Mouse (Mus musculus) kidney, embryonic 15.5 days (tissue): Measurements from ENCODE around the gene Gcnt2. TPM values are rescaled to one million over a fixed set of nuclear protein-coding genes. Genes with fewer than 3 reads are reported as not detected.
"Not testable (repeated sequence)": the region's sequence is repeated elsewhere in the genome, so short reads cannot be mapped to it uniquely, and the experiment has no call there.

ENCODE experiments used
- ATAC-seq: fragments of 200-750 bp; cut with Nextera tagmentation; replicated peaks from 2 replicates; pipeline ENCODE4 v1.8.0; 2017; ENCODE audit warnings: moderate TSS enrichment; ENCODE audit not compliant: low FRiP score
- H3K27ac ChIP-seq: fragments of 300-500 bp; sonication (generic); 2 replicates; pipeline ENCODE4 v1.5.1; 2015; ENCODE audit warnings: mild to moderate bottlenecking, inconsistent platforms
- H3K27me3 ChIP-seq: fragments of 300-500 bp; sonication (generic); 2 replicates; pipeline ENCODE4 v1.6.1; 2015; ENCODE audit warnings: inconsistent platforms
- H3K36me3 ChIP-seq: fragments of 300-500 bp; sonication (generic); 2 replicates; pipeline ENCODE4 v1.6.1; 2015; ENCODE audit warnings: inconsistent platforms
- H3K4me1 ChIP-seq: fragments of 300-500 bp; sonication (generic); 2 replicates; pipeline ENCODE4 v1.6.1; 2015; ENCODE audit warnings: inconsistent platforms
- H3K4me2 ChIP-seq: fragments of 300-500 bp; sonication (generic); 2 replicates; pipeline ENCODE4 v1.6.1; 2015; ENCODE audit warnings: moderate library complexity, mild to moderate bottlenecking, inconsistent platforms
- H3K4me3 ChIP-seq: fragments of 300-500 bp; sonication (generic); replicated peaks from 2 replicates; pipeline ENCODE4 v1.5.1; 2015; ENCODE audit warnings: mild to moderate bottlenecking, inconsistent platforms
- H3K9ac ChIP-seq: fragments of 300-500 bp; sonication (generic); 2 replicates; pipeline ENCODE4 v1.6.1; 2015; ENCODE audit warnings: mild to moderate bottlenecking, inconsistent platforms
- H3K9me3 ChIP-seq: fragments of 300-500 bp; sonication (generic); replicated peaks from 2 replicates; pipeline ENCODE4 v1.6.1; 2016; ENCODE audit warnings: inconsistent platforms
- WGBS: fragments of 180-500 bp; shearing (Covaris S2); methylation state at CpG from one replicate; pipeline ENCODE4 v1.1.7; 2015; ENCODE audit warnings: mixed read lengths; 5-methylcytosine and 5-hydroxymethylcytosine counted together
- polyA plus RNA-seq: library from polyadenylated mRNA; unstranded; fragments of >200 nt; fragmentation: Nextera tagmentation; extraction: Ambion mirVana; gene quantifications from 2 replicates; pipeline ENCODE4 v1.2.1, GENCODE M21; 2015

Gcnt2 gene
- polyA plus RNA-seq, 1 experiment from 2014 or later: 5.8 TPM

DNA sequence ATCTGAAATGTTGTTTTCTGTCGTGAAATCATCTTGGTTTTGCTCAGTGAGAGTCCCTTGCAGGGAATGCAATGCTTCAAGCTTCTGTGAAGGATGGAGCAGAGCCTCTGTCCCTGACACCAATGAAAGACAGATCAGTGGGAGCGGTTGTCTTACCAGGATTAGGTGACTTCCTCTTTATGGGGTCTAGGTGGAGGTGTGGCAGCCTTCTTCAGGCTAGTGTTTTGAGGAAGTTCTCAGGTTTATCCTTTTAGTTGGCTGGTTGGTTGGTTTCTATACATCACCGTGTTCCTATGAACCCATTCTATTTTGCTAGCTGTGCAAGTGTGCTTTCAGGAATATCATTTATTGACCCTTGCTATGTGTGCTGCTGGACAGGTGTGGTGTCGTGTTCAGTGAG is 18.0 kb downstream of the Gcnt2 start:
- Histone ChIP-seq H3K27me3 (no peaks in the 10 kb centered on the region), H3K9me3 (no peaks in the 10 kb centered on the region), H3K4me3 (no peak overlapping the region), H3K4me2 (no peak overlapping the region), H3K9ac (no peak overlapping the region), H3K27ac (no peak overlapping the region), H3K4me1 (no peaks in the 10 kb centered on the region), H3K36me3 (no peaks in the 10 kb centered on the region)
- no peak for ATAC-seq
- 77% methylated on average over 4 of the region's 4 CpGs for WGBS

DNA sequence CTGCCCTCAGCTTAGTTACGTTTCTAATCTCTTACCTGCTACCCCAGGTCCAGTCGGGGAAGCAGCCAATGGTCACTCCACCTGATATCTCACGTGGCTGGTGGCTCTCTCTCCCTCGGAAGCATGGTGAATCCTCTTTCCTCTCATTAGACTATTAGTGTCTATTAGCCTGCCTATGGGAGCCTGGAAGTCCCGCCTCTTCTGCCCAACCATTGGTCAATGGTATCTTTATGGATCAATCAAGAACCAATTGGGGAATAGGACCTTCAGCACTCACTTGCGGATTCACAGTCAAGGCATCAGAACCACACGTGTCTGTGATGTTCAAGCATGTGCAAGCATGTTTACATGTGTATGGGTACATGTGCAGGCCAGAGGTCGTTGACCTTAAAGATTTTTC is 21.0 kb downstream of the Gcnt2 start:
- ATAC-seq: no peak
- Histone ChIP-seq H3K4me3 (no peak overlapping the region), H3K4me2 (no peak overlapping the region), H3K27me3 (no peaks in the 10 kb centered on the region), H3K9ac (no peak overlapping the region), H3K4me1 (0 out of 2 replicates have a peak, but pooled peaks cover 3% of the 10 kb centered on the region), H3K9me3 (no peaks in the 10 kb centered on the region), H3K27ac (no peak overlapping the region), H3K36me3 (no peaks in the 10 kb centered on the region)
- WGBS: 82% methylated on average over 8 of the region's 8 CpGs

DNA sequence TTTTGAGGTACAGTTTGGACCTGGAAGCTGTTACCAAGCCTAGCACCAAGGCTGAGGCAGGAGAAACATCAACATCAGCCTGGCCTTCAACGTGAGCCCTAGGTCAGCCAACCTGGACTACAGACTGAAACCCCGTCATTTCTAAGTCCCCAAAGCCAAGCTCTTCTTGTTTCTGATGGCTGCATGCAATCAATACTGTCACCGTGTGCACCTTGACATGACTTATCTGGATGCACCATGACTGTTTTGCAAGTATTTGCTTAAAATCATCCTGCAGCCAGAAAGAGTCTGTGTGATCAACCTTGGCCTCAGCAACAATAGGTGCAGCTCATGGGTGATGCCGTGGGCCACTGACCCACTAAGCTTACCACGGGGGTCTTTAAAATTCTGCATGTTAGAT is 23.1 kb downstream of the Gcnt2 start:
- Histone ChIP-seq H3K4me2 (no peak overlapping the region), H3K4me1 (peaks cover 20% of the 10 kb centered on the region), H3K36me3 (no peaks in the 10 kb centered on the region), H3K9ac (no peak overlapping the region), H3K27ac (no peak overlapping the region), H3K27me3 (no peaks in the 10 kb centered on the region), H3K4me3 (no peak overlapping the region), H3K9me3 (no peaks in the 10 kb centered on the region)
- 84% methylated on average over 5 of the region's 5 CpGs for WGBS
- no peak for ATAC-seq

DNA sequence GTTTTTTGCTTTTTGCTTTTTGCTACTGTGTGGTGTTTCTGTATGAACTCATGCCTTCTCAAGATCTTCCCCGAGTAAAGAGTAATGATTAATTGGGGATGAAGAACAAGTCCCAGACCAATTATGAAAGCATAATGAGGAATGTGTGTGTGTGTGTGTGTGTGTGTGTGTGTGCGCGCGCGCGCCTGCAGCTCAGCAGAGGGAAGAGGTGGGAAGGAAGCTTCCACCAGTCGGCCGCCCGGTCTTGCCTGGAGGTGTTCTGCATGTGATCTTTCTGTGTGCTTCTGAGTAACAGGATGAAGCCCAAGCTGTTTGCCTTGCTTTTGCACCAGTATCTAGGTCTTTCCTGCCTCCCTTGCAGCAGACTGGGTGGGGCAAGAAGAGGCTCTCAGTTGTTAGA is 24.3 kb downstream of the Gcnt2 start:
- no peak overlapping the region for H3K4me2 ChIP-seq
- no peak overlapping the region for H3K4me3 ChIP-seq
- H3K4me1 ChIP-seq: peaks cover 30% of the 10 kb centered on the region
- H3K9me3 ChIP-seq: no peaks in the 10 kb centered on the region
- no peak overlapping the region for H3K9ac ChIP-seq
- no peaks in the 10 kb centered on the region for H3K36me3 ChIP-seq
- no peak for ATAC-seq
- no peaks in the 10 kb centered on the region for H3K27me3 ChIP-seq
- H3K27ac ChIP-seq: no peak overlapping the region
- WGBS: 84% methylated on average over 9 of the region's 9 CpGs

DNA sequence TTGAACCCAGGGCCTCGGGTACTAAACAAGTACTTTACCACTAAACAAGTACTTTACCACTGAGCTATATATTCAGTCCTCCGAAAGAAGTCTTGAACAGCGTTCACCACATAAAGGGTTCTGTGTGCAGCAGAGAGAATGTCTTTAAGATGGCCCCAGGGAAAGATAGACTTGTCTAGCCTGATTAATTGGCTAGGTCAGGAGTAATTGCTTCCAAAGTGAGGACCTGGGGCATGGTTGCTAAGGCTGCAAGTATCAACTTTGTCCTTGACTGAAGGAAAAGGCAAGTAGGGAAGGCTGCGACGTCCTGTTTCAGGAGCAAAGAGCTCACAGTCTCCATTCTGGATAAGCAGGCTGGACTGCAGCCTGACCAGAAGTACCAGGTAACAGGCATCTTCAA is 25.3 kb downstream of the Gcnt2 start:
- H3K9ac ChIP-seq: no peak overlapping the region
- WGBS: 46% methylated on average over 5 of the region's 5 CpGs
- no peak overlapping the region for H3K4me2 ChIP-seq
- ATAC-seq: no peak
- H3K27ac ChIP-seq: no peak overlapping the region
- no peaks in the 10 kb centered on the region for H3K9me3 ChIP-seq
- peaks cover 30% of the 10 kb centered on the region for H3K4me1 ChIP-seq
- no peaks in the 10 kb centered on the region for H3K36me3 ChIP-seq
- H3K27me3 ChIP-seq: no peaks in the 10 kb centered on the region
- no peak overlapping the region for H3K4me3 ChIP-seq

DNA sequence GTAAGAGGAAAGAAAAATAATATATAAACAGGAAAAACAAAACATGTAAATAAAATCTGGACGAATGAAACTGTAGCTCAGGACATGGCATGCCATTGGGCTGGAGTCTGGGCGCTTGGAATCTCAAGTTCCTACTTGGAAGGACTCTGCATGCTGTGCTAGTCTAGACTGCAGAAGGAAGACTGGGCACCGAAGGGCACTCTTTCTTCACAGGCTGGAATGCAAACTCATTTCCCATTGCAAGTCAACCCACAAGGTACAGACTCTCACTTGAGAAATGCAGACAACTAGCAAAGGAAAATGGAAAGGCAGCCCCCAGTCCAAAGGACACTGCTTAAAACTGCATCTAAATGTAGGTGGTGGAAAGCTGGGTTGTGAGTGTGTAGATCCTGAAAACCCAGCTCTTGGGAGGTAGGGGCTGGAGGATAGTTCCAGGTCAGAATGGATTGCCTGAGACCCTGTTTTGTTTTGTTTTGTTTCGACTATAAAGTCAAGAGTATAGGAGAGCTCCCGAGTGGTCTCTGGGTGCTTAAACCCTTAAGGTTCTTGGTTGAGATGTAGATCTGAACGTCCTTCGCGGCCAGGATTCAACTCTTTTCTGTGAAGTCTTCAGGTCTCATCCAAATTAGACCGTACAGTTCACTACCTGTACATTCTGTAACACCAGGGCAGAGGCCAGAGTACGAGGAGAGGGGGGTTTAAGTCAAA is 26.5 kb downstream of the Gcnt2 start:
- 40% methylated on average over 10 of the region's 10 CpGs for WGBS
- Histone ChIP-seq H3K4me1 (peaks cover 33% of the 10 kb centered on the region), H3K36me3 (no peaks in the 10 kb centered on the region), H3K9me3 (no peaks in the 10 kb centered on the region), H3K4me2 (peak overlapping the region; percentile 68), H3K27me3 (no peaks in the 10 kb centered on the region), H3K4me3 (peak overlapping the region; percentile 39), H3K9ac (peak overlapping the region; percentile 41; the same call in 1 of the 2 replicates), H3K27ac (no peak overlapping the region)
- peak; percentile 22 for ATAC-seq

DNA sequence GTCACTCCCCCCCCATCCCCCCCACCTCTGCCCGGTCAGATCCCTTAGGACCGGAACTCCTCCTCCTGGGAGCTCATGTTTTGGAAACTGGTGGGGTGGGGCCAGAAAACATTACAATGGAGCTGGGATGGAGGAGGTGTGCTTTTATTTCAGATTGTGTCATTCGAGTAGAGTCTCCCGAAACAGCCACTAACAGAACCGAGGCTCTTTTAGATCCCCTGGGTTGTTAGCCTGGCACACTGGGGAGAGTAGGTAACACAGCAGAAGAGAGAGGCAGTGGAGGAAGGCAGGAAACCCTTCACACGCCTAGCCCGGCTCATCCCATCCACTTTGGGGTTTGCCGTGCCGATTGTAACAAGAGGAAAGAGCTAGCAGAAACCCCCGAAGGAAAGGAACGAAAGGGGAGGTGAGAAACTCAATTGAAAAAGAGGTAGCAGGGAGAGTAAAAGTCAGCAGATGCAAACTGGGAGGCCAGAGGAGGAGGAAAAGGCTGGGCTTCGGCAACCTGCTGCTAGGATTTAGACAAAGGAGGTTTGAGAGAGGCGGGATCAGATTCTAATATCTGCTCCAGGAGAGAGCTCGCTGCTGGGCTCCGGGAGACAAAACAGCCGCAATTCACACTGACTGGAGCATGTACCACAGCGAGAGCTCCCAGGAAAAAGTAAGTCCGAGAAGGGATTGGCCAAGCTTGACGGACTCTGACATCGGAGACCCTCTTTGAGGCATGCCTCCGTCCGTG is 27.3 kb downstream of the Gcnt2 start:
- Histone ChIP-seq H3K9ac (peak overlapping the region; percentile 41), H3K9me3 (no peaks in the 10 kb centered on the region), H3K27me3 (no peaks in the 10 kb centered on the region), H3K4me2 (peak overlapping the region; percentile 68), H3K27ac (peak overlapping the region; percentile 69), H3K4me1 (peaks cover 33% of the 10 kb centered on the region), H3K36me3 (no peaks in the 10 kb centered on the region), H3K4me3 (peak overlapping the region; percentile 39)
- ATAC-seq: peak; percentile 62
- WGBS: 1% methylated on average over 22 of the region's 22 CpGs

DNA sequence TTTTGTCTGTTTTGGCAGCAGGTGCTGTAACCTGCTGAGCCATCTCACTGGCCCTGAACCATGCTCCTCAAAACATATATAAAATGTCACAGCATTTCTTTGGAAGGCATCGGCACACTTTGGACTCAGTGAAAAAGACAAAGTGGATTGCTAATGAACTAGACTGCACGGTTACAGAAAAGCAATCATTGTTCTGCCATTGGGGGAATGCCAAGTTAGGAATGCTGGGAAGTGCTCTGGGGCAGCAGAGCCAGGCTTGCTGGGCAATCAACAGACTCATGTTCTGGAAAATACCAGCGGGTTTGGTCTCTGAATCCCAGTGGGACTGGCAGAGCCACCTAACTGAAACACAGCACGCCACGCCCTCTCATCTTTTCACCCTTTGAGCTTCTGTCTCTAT is 31.0 kb downstream of the Gcnt2 start:
- Histone ChIP-seq H3K9ac (no peak overlapping the region), H3K27ac (no peak overlapping the region), H3K36me3 (no peaks in the 10 kb centered on the region), H3K4me1 (peaks cover 35% of the 10 kb centered on the region), H3K4me3 (no peak overlapping the region), H3K27me3 (no peaks in the 10 kb centered on the region), H3K4me2 (no peak overlapping the region; the same call in 1 of the 2 replicates), H3K9me3 (no peaks in the 10 kb centered on the region)
- no peak for ATAC-seq
- WGBS: 83% methylated on average over 5 of the region's 5 CpGs

DNA sequence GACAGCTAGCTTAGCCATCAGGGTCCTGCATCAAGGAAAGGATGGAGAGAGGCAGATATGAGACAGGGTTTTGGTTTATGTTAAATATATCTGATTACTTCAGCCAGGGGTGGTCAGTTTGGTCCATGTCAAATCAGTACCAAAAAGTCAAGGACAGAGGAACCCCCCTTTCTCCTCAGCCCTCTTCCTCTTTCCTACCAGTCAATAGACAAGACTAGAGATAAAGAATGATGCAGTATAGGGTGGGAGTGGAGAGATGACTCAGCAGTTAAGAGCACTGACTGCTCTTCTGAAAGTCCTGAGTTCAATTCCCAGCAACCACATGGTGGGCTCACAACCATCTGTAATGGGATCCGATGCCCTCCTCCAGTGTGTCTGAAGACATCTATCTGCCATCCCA is 31.8 kb downstream of the Gcnt2 start:
- not testable (repeated sequence) for H3K27me3 ChIP-seq, H3K36me3 ChIP-seq, H3K4me2 ChIP-seq, H3K27ac ChIP-seq, H3K9ac ChIP-seq, ATAC-seq, H3K4me3 ChIP-seq, H3K9me3 ChIP-seq
- peaks cover 31% of the 10 kb centered on the region for H3K4me1 ChIP-seq
- WGBS: 100% methylated on average over 1 of the region's 1 CpGs

DNA sequence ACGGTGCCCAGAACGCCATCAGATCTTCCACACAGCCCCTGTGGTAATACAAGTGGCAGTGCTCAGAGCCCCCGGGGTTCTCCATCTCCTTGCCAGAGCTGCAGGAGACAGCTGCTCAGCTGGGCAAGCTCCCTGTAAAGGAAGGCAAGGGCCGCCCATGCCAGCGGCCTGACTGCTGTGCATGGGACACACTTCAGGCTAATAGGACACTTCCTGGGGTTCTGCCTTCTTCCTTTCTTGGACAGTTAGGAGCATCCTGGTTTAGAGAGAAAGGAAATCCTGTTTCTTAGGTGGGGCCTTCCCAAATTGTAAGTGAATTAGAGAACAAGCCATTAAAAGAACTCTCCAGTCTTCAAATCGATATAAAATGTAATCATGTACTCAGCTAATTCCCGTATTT is 32.5 kb downstream of the Gcnt2 start:
- Histone ChIP-seq H3K27ac (no peak overlapping the region), H3K4me1 (peaks cover 24% of the 10 kb centered on the region)

DNA sequence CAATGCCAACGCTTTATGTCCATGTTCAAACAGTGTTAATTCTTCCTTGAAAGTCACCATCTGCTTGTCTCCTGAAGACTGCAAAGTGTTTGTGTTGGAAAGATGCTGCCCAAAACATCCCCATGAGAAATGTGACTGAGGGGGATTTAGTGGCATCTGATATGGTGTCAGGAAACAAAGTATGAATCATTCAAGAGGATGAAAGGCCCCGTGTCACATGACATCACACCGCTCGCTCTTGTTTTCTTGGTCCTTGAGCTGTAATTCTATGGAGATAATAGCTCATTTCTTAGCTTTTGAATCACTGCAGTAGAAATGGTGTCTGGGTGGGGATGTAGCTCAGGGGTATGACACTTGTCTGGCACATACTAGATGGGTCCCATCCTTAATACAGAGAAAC is 33.0 kb downstream of the Gcnt2 start:
- WGBS: 51% methylated on average over 4 of the region's 4 CpGs
- Histone ChIP-seq H3K4me2 (no peak overlapping the region), H3K27ac (no peak overlapping the region), H3K4me3 (no peak overlapping the region), H3K27me3 (no peaks in the 10 kb centered on the region), H3K4me1 (peaks cover 19% of the 10 kb centered on the region), H3K9ac (no peak overlapping the region), H3K36me3 (no peaks in the 10 kb centered on the region), H3K9me3 (no peaks in the 10 kb centered on the region)
- no peak for ATAC-seq

More for the DNA sequence above, 32.5 kb downstream of the Gcnt2 start:
- 75% methylated on average over 7 of the region's 7 CpGs for WGBS
- Histone ChIP-seq H3K36me3 (no peaks in the 10 kb centered on the region), H3K4me2 (no peak overlapping the region), H3K27me3 (no peaks in the 10 kb centered on the region), H3K9me3 (no peaks in the 10 kb centered on the region), H3K9ac (no peak overlapping the region), H3K4me3 (no peak overlapping the region)
- no peak for ATAC-seq

DNA sequence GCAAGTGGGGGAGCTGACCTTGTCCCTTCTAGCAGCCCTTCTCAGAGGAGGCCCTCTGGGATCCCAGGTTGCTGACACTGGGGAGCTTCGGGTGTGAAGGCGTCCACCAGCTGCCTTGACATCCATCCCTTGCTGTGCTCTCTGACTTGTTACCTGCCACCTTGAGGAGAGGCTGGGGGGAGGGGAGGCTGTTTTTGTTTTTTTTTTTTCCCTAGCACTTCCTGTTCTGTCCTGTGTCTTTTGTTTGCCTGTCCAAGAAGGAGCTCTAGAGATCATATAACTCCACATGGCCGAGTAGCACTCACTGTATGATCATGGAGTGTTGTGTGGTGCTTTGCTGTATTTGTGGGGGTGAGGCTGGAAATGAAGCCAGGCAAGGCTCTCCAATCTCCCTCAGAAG is 34.0 kb downstream of the Gcnt2 start:
- Histone ChIP-seq H3K4me2 (no peak overlapping the region), H3K4me1 (0 out of 2 replicates have a peak, but pooled peaks cover 12% of the 10 kb centered on the region), H3K36me3 (no peaks in the 10 kb centered on the region), H3K9ac (no peak overlapping the region), H3K27ac (no peak overlapping the region), H3K9me3 (no peaks in the 10 kb centered on the region), H3K27me3 (no peaks in the 10 kb centered on the region), H3K4me3 (no peak overlapping the region)
- no peak for ATAC-seq
- WGBS: 70% methylated on average over 3 of the region's 3 CpGs
